23 mouse cellular contexts compared by ENCODE assay signal in genomic region chr6:115141446-115141845, GRCm38 (mm10). TPM values are rescaled to one million over a fixed set of nuclear protein-coding genes. Genes with fewer than 3 reads are reported as not detected.
DNase-seq lines count a peak whose midpoint lies in the region; TF ChIP-seq lines count a peak whose summit lies in the region.
"Had no signal": no experiment of that assay in that cellular context is flagged by ENCODE, and none has a peak within 500 bp of the region (broad histone marks: within the 10 kb centered on the region; RNA-seq: fewer than 3 reads in every experiment).

No protein-coding gene starts in this region.

- H3K36me3 ChIP-seq in heart, adult 2 months (ENCODE audit: control insufficient read depth, insufficient read depth, low read length): no peaks in the 10 kb centered on the region
- H3K36me3 ChIP-seq in ES-Bruce4 (ENCODE audit: control insufficient read depth, insufficient read depth, low read length, poor library complexity, severe bottlenecking): no peaks in the 10 kb centered on the region
- H3K36me3 ChIP-seq: embryonic facial prominence, embryonic 13.5 days; embryonic facial prominence, embryonic 15.5 days; forebrain, embryonic 10.5 days; forebrain, embryonic 12.5 days had no signal

- no peaks in the 10 kb centered on the region for H3K9me3 ChIP-seq in ES-Bruce4 (replicated peaks; ENCODE audit: control insufficient read depth, insufficient read depth, low read length, poor library complexity, severe bottlenecking)
- H3K9me3 ChIP-seq: embryonic facial prominence, embryonic 13.5 days; embryonic facial prominence, embryonic 15.5 days; forebrain, embryonic 10.5 days; forebrain, embryonic 12.5 days had no signal

- no peak overlapping the region for H3K4me3 ChIP-seq in heart, adult 2 months
- no peak overlapping the region for H3K4me3 ChIP-seq in layer of hippocampus, adult 2 months
- no peak overlapping the region for H3K4me3 ChIP-seq in ES-Bruce4 (ENCODE audit: low read depth, low read length)
- H3K4me3 ChIP-seq: embryonic facial prominence, embryonic 13.5 days; embryonic facial prominence, embryonic 15.5 days; erythroblast, embryonic 14.5 days; forebrain, embryonic 10.5 days; forebrain, embryonic 12.5 days had no signal

- no peaks in the 10 kb centered on the region for H3K4me1 ChIP-seq in heart, adult 2 months (ENCODE audit: control insufficient read depth, insufficient read depth, low read length)
- H3K4me1 ChIP-seq in ES-Bruce4 (ENCODE audit: control insufficient read depth, insufficient read depth, low read length): no peaks in the 10 kb centered on the region
- H3K4me1 ChIP-seq: embryonic facial prominence, embryonic 13.5 days; embryonic facial prominence, embryonic 15.5 days; forebrain, embryonic 12.5 days had no signal

- WGBS in heart, adult 2 months: 53% methylated on average over 4 of the region's 4 CpGs

- no peak overlapping the region for H3K27ac ChIP-seq in heart, adult 2 months
- no peak overlapping the region for H3K27ac ChIP-seq in layer of hippocampus, adult 2 months
- no peak overlapping the region for H3K27ac ChIP-seq in ES-Bruce4 (ENCODE audit: insufficient read depth, low read length)
- H3K27ac ChIP-seq: embryonic facial prominence, embryonic 13.5 days; embryonic facial prominence, embryonic 15.5 days; forebrain, embryonic 10.5 days; forebrain, embryonic 12.5 days had no signal

- peak; percentile 29 for DNase-seq in heart, adult 11 months
- no peak for DNase-seq in heart, adult 2 months
- no peak for DNase-seq in layer of hippocampus, adult 2 months (ENCODE audit: low spot score in 2 of 2)
- no peak for DNase-seq in layer of hippocampus, adult 11-12 months (ENCODE audit: low spot score)
- DNase-seq in retina, embryonic 14.5 days (ENCODE audit: low spot score): no peak
- DNase-seq in urinary bladder, postnatal 25 days (ENCODE audit: low spot score): no peak
- DNase-seq: adrenal gland, adult 2 months; adrenal gland, postnatal 10 days; adrenal gland, postnatal 25 days; cerebellum, adult 18-20 months; cerebellum, adult 8-10 months; cerebellum, adult 9-11 months; cerebellum, postnatal 14 days; cerebellum, postnatal 36 days; embryo, embryonic 11 days had no signal

- no peaks in the 10 kb centered on the region for H3K27me3 ChIP-seq in heart, adult 2 months (ENCODE audit: control insufficient read depth, insufficient read depth, low read length)
- peaks cover 1% of the 10 kb centered on the region; the same call in 1 of the 2 replicates for H3K27me3 ChIP-seq in ES-Bruce4 (ENCODE audit: control insufficient read depth, insufficient read depth, low read length, poor library complexity, severe bottlenecking)

- no peak for TF ChIP-seq EP300 in heart, adult 2 months (IDR thresholded peaks at IDR 0.05; ENCODE audit: insufficient read depth, low read depth, low read length)
- no peak for TF ChIP-seq EP300 in ES-Bruce4 (IDR thresholded peaks at IDR 0.05; ENCODE audit: insufficient read depth, low read depth, low read length)

- TF ChIP-seq CTCF in heart, adult 2 months (IDR thresholded peaks at IDR 0.05): no peak
- TF ChIP-seq CTCF in layer of hippocampus, adult 2 months (conservative IDR thresholded peaks at IDR 0.05): peak; percentile 42
- TF ChIP-seq CTCF in ES-Bruce4 (IDR thresholded peaks at IDR 0.05; ENCODE audit: low read depth, low read length): peak; percentile 39

- H3K9ac ChIP-seq in heart, adult 2 months (ENCODE audit: low read depth, low read length): no peak overlapping the region
- no peak overlapping the region for H3K9ac ChIP-seq in ES-Bruce4 (ENCODE audit: low read depth, poor library complexity, severe bottlenecking)
- H3K9ac ChIP-seq: embryonic facial prominence, embryonic 13.5 days; embryonic facial prominence, embryonic 15.5 days; forebrain, embryonic 12.5 days had no signal

- H3K79me2 ChIP-seq in heart, adult 2 months (replicated peaks; ENCODE audit: control insufficient read depth, insufficient read depth, low read length): no peaks in the 10 kb centered on the region

- no peak for TF ChIP-seq POLR2A in heart, adult 2 months (IDR thresholded peaks at IDR 0.05; ENCODE audit: insufficient read depth, low read depth, low read length)
- TF ChIP-seq POLR2A in ES-Bruce4 (IDR thresholded peaks at IDR 0.05; ENCODE audit: insufficient read depth, low read length): no peak

- intact Hi-C loops in heart, adult 2 months (cut with DNase I): no loop called here

RNA-seq across cellular contexts. Expression of gene Syn2, which starts 6.7 kb away (rescaled TPM):
- total RNA-seq in heart, adult 2 months (2021): 1 to 10 TPM; 4.4 to 4.5 TPM
- 5.4 and 5.6 TPM in 2 replicates for polyA plus RNA-seq in heart, adult 2 months (2012; rRNA removed)
- total RNA-seq in layer of hippocampus, adult 2 months (2021): 100 to 1,000 TPM; 564 to 608 TPM
- 0.47 and 0.55 TPM in 2 replicates for polyA plus RNA-seq in ES-Bruce4 (2011; ENCODE audit: insufficient read depth, insufficient read length, low read depth, missing spikeins)
- total RNA-seq: common myeloid progenitor, adult 5-6 weeks; MEL had no signal
- polyA plus RNA-seq: erythroblast, embryonic 14.5 days had no signal

Comparison
In these comparisons a context has a peak if more than half of its experiments do, and no peak if none do; other contexts are left out.
1. RNA of gene Syn2, which starts 6.7 kb away (total RNA-seq): 564 to 608 TPM in layer of hippocampus, adult 2 months; 4.4 to 4.5 TPM in heart, adult 2 months; every median in the first group is over 100 times any median in the second.